Mouse (Mus musculus): ENCODE results near the gene Ppp2r5e. TPM values are rescaled to one million over a fixed set of nuclear protein-coding genes. Genes with fewer than 3 reads are reported as not detected.
"Not testable (repeated sequence)": the region's sequence is repeated elsewhere in the genome, so short reads cannot be mapped to it uniquely, and the experiment has no call there.

Gene Ppp2r5e
- polyA plus RNA-seq, 1 experiment from 2014 or later: 22.5 TPM

- Histone ChIP-seq H3K4me2 (ENCODE audit: low read depth) (no peak overlapping the region), H3K27me3 (ENCODE audit: control insufficient read depth, insufficient read depth, low read length) (no peaks in the 10 kb centered on the region), H3K9me3 (ENCODE audit: control insufficient read depth, low read length) (no peaks in the 10 kb centered on the region), H3K4me1 (ENCODE audit: control insufficient read depth, insufficient read depth, low read length) (no peaks in the 10 kb centered on the region), H3K36me3 (ENCODE audit: control insufficient read depth, insufficient read depth, low read length) (no peaks in the 10 kb centered on the region; the same call in 1 of the 2 replicates), H3K27ac (ENCODE audit: low read depth, low read length) (no peak overlapping the region), H3K9ac (ENCODE audit: low read length) (no peak overlapping the region), H3K4me3 (ENCODE audit: low read depth, low read length) (no peak overlapping the region)
- 95% methylated on average over 1 of the region's 1 CpGs for WGBS
- no peak for ATAC-seq (ENCODE audit: insufficient read depth, low FRiP score, low TSS enrichment)
- no peak for DNase-seq (ENCODE audit: low spot score)
Observed at GRCm38 (mm10) chr12:75497698-75498097, 98.3 kb downstream of the Ppp2r5e start.

GRCm38 (mm10) chr12:75495636-75496035, 100.4 kb downstream of the Ppp2r5e start:
- 90% methylated on average over 3 of the region's 3 CpGs for WGBS
- H3K36me3 ChIP-seq (ENCODE audit: control insufficient read depth, insufficient read depth, low read length): no peaks in the 10 kb centered on the region; the same call in 1 of the 2 replicates

GRCm38 (mm10) chr12:75494643-75495042, 101.4 kb downstream of the Ppp2r5e start:
- no peak for DNase-seq (ENCODE audit: low spot score)
- Histone ChIP-seq H3K9me3 (ENCODE audit: control insufficient read depth, low read length) (no peaks in the 10 kb centered on the region), H3K4me1 (ENCODE audit: control insufficient read depth, insufficient read depth, low read length) (no peaks in the 10 kb centered on the region), H3K4me2 (ENCODE audit: low read depth) (no peak overlapping the region), H3K27ac (ENCODE audit: low read depth, low read length) (no peak overlapping the region), H3K36me3 (ENCODE audit: control insufficient read depth, insufficient read depth, low read length) (no peaks in the 10 kb centered on the region; the same call in 1 of the 2 replicates), H3K27me3 (ENCODE audit: control insufficient read depth, insufficient read depth, low read length) (no peaks in the 10 kb centered on the region), H3K9ac (ENCODE audit: low read length) (no peak overlapping the region), H3K4me3 (ENCODE audit: low read depth, low read length) (no peak overlapping the region)
- no peak for ATAC-seq (ENCODE audit: insufficient read depth, low FRiP score, low TSS enrichment)
- 87% methylated on average over 3 of the region's 3 CpGs for WGBS

More at GRCm38 (mm10) chr12:75495636-75496035, 100.4 kb downstream of the Ppp2r5e start:
- no peak overlapping the region for H3K4me3 ChIP-seq (ENCODE audit: low read depth, low read length)
- H3K4me1 ChIP-seq (ENCODE audit: control insufficient read depth, insufficient read depth, low read length): no peaks in the 10 kb centered on the region
- H3K4me2 ChIP-seq (ENCODE audit: low read depth): no peak overlapping the region
- no peaks in the 10 kb centered on the region for H3K9me3 ChIP-seq (ENCODE audit: control insufficient read depth, low read length)
- H3K27me3 ChIP-seq (ENCODE audit: control insufficient read depth, insufficient read depth, low read length): no peaks in the 10 kb centered on the region
- no peak overlapping the region for H3K27ac ChIP-seq (ENCODE audit: low read depth, low read length)
- DNase-seq (ENCODE audit: low spot score) (no peak), ATAC-seq (ENCODE audit: insufficient read depth, low FRiP score, low TSS enrichment) (no peak)
- H3K9ac ChIP-seq (ENCODE audit: low read length): no peak overlapping the region

GRCm38 (mm10) chr12:75492549-75493327, 103.3 kb downstream of the Ppp2r5e start:
- no peaks in the 10 kb centered on the region for H3K4me1 ChIP-seq (ENCODE audit: control insufficient read depth, insufficient read depth, low read length)
- 78% methylated on average over 3 of the region's 3 CpGs for WGBS
- H3K4me3 ChIP-seq (ENCODE audit: low read depth, low read length): no peak overlapping the region
- no peaks in the 10 kb centered on the region for H3K27me3 ChIP-seq (ENCODE audit: control insufficient read depth, insufficient read depth, low read length)
- H3K9ac ChIP-seq (ENCODE audit: low read length): no peak overlapping the region
- no peaks in the 10 kb centered on the region for H3K9me3 ChIP-seq (ENCODE audit: control insufficient read depth, low read length)
- H3K36me3 ChIP-seq (ENCODE audit: control insufficient read depth, insufficient read depth, low read length): no peaks in the 10 kb centered on the region; the same call in 1 of the 2 replicates
- ATAC-seq (ENCODE audit: insufficient read depth, low FRiP score, low TSS enrichment) (no peak), DNase-seq (ENCODE audit: low spot score) (no peak)
- no peak overlapping the region for H3K27ac ChIP-seq (ENCODE audit: low read depth, low read length)
- no peak overlapping the region for H3K4me2 ChIP-seq (ENCODE audit: low read depth)

GRCm38 (mm10) chr12:75492148-75492547, 103.9 kb downstream of the Ppp2r5e start:
- ATAC-seq (ENCODE audit: insufficient read depth, low FRiP score, low TSS enrichment); H3K4me2 ChIP-seq (ENCODE audit: low read depth); DNase-seq (ENCODE audit: low spot score); H3K27ac ChIP-seq (ENCODE audit: low read depth, low read length); H3K4me1 ChIP-seq (ENCODE audit: control insufficient read depth, insufficient read depth, low read length); H3K36me3 ChIP-seq (ENCODE audit: control insufficient read depth, insufficient read depth, low read length); H3K27me3 ChIP-seq (ENCODE audit: control insufficient read depth, insufficient read depth, low read length); H3K9ac ChIP-seq (ENCODE audit: low read length); H3K4me3 ChIP-seq (ENCODE audit: low read depth, low read length); H3K9me3 ChIP-seq (ENCODE audit: control insufficient read depth, low read length): not testable (repeated sequence)
- 91% methylated on average over 3 of the region's 3 CpGs for WGBS

- Histone ChIP-seq H3K36me3 (ENCODE audit: control insufficient read depth, insufficient read depth, low read length) (no peaks in the 10 kb centered on the region), H3K4me1 (ENCODE audit: control insufficient read depth, insufficient read depth, low read length) (no peaks in the 10 kb centered on the region), H3K4me2 (ENCODE audit: low read depth) (no peak overlapping the region), H3K9ac (ENCODE audit: low read length) (no peak overlapping the region), H3K27ac (ENCODE audit: low read depth, low read length) (no peak overlapping the region), H3K9me3 (ENCODE audit: control insufficient read depth, low read length) (no peaks in the 10 kb centered on the region), H3K4me3 (ENCODE audit: low read depth, low read length) (no peak overlapping the region), H3K27me3 (ENCODE audit: control insufficient read depth, insufficient read depth, low read length) (no peaks in the 10 kb centered on the region)
- DNase-seq (ENCODE audit: low spot score) (no peak), ATAC-seq (ENCODE audit: insufficient read depth, low FRiP score, low TSS enrichment) (no peak)
- WGBS: 94% methylated on average over 2 of the region's 2 CpGs
Observed at GRCm38 (mm10) chr12:75487500-75487899, 108.5 kb downstream of the Ppp2r5e start.

GRCm38 (mm10) chr12:75486568-75487286, 109.3 kb downstream of the Ppp2r5e start:
- no peak overlapping the region for H3K4me3 ChIP-seq (ENCODE audit: low read depth, low read length)
- no peaks in the 10 kb centered on the region for H3K4me1 ChIP-seq (ENCODE audit: control insufficient read depth, insufficient read depth, low read length)
- ATAC-seq (ENCODE audit: insufficient read depth, low FRiP score, low TSS enrichment): no peak
- H3K36me3 ChIP-seq (ENCODE audit: control insufficient read depth, insufficient read depth, low read length): no peaks in the 10 kb centered on the region
- no peaks in the 10 kb centered on the region for H3K9me3 ChIP-seq (ENCODE audit: control insufficient read depth, low read length)
- 94% methylated on average over 3 of the region's 3 CpGs for WGBS
- no peak overlapping the region for H3K27ac ChIP-seq (ENCODE audit: low read depth, low read length)
- no peak for DNase-seq (ENCODE audit: low spot score)
- H3K9ac ChIP-seq (ENCODE audit: low read length): no peak overlapping the region
- no peaks in the 10 kb centered on the region for H3K27me3 ChIP-seq (ENCODE audit: control insufficient read depth, insufficient read depth, low read length)
- H3K4me2 ChIP-seq (ENCODE audit: low read depth): no peak overlapping the region

GRCm38 (mm10) chr12:75482781-75483180, 113.3 kb downstream of the Ppp2r5e start:
- Histone ChIP-seq H3K4me3 (ENCODE audit: low read depth, low read length) (no peak overlapping the region), H3K4me2 (ENCODE audit: low read depth) (no peak overlapping the region), H3K27me3 (ENCODE audit: control insufficient read depth, insufficient read depth, low read length) (no peaks in the 10 kb centered on the region), H3K36me3 (ENCODE audit: control insufficient read depth, insufficient read depth, low read length) (no peaks in the 10 kb centered on the region), H3K4me1 (ENCODE audit: control insufficient read depth, insufficient read depth, low read length) (no peaks in the 10 kb centered on the region), H3K27ac (ENCODE audit: low read depth, low read length) (no peak overlapping the region), H3K9ac (ENCODE audit: low read length) (no peak overlapping the region), H3K9me3 (ENCODE audit: control insufficient read depth, low read length) (no peaks in the 10 kb centered on the region)
- DNase-seq (ENCODE audit: low spot score) (no peak), ATAC-seq (ENCODE audit: insufficient read depth, low FRiP score, low TSS enrichment) (no peak)
- 93% methylated on average over 3 of the region's 3 CpGs for WGBS

All from neural tube, embryonic 11.5 days (tissue).